Mouse (Mus musculus): ENCODE measurements around the gene Nf1. TPM values are rescaled to one million over a fixed set of nuclear protein-coding genes. Genes with fewer than 3 reads are reported as not detected.

The Nf1 gene
- polyA plus RNA-seq, 1 experiment from 2014 or later = 7.2 TPM

DNA sequence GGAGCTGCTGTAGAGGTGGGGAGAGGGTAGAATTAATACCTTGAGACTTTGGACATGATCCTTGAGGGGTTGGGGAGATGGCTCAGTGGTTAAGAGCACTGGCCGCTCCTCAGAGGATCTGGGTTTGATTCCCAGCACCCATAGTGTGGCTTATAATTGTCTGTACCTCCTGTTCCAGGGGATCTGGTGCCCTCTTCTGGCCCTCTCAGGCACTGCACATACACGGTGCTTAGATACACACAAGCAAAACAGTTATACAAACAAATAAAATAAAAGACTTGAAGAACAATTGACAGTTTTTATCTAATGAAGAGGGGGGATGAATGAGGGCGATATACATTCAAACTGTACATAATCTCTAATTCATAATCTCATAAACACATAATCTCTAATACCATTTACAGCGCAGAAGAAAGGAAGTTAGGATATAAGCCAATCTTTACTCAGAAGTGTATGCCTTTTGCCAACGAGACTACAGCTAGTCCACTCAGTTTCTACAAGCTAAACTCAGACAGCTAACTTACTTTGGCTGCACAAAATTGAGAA lies 2.7 kb upstream of the Nf1 start:
- ATAC-seq (no peak), DNase-seq (ENCODE audit: low spot score) (no peak)
- H3K4me2 ChIP-seq (replicated peaks; ENCODE audit: low read depth, low read length) = no peak overlapping the region
- H3K4me3 ChIP-seq (ENCODE audit: low read depth, low read length) = no peak overlapping the region
- TF ChIP-seq EP300 (IDR thresholded peaks at IDR 0.05) (no peak), CTCF (IDR thresholded peaks at IDR 0.05) (peak; percentile 57)
- 0 out of 2 replicates have a peak, but pooled peaks cover 3% of the 10 kb centered on the region for H3K4me1 ChIP-seq (ENCODE audit: insufficient read depth, low read depth, low read length)
- H3K36me3 ChIP-seq (ENCODE audit: insufficient read depth, low read length) = no peaks in the 10 kb centered on the region
- 89% methylated on average over 5 of the region's 5 CpGs for WGBS
- H3K9me3 ChIP-seq (ENCODE audit: low read length) = no peaks in the 10 kb centered on the region
- H3K27ac ChIP-seq (ENCODE audit: low read length) = no peak overlapping the region
- H3K27me3 ChIP-seq (replicated peaks; ENCODE audit: insufficient read depth, low read length) = no peaks in the 10 kb centered on the region
- H3K9ac ChIP-seq (replicated peaks; ENCODE audit: low read depth) = no peak overlapping the region

DNA sequence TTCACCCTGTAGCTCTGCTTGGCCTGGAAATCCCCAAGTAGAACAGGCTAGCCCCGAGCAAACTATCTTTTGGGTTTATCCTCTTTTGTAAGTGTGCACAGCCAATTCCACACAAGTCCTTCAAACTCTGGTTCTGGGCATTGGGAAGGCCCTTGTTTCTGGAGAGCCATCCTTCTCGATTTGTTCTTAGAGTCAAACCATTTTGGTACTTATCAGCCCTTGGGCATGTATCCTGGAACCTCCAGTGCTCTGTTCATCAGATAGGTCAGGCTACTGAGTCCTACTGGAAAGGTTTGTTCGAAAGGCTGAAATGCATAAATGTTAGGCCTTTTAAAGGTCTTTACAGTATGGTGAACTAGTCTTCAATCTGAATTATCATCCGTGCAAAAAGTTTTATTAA lies 872 bp upstream of the Nf1 start:
- WGBS = 46% methylated on average over 4 of the region's 4 CpGs
- 0 out of 2 replicates have a peak, but pooled peaks cover 3% of the 10 kb centered on the region for H3K4me1 ChIP-seq (ENCODE audit: insufficient read depth, low read depth, low read length)
- peak overlapping the region; percentile 98 for H3K4me3 ChIP-seq (ENCODE audit: low read depth, low read length)
- peak overlapping the region; percentile 90 for H3K27ac ChIP-seq (ENCODE audit: low read length)
- no peak for TF ChIP-seq EP300 (IDR thresholded peaks at IDR 0.05)
- TF ChIP-seq CTCF (IDR thresholded peaks at IDR 0.05) = no peak
- peak overlapping the region; percentile 91; the same call in 1 of the 2 replicates for H3K9ac ChIP-seq (replicated peaks; ENCODE audit: low read depth)
- no peaks in the 10 kb centered on the region for H3K9me3 ChIP-seq (ENCODE audit: low read length)
- no peaks in the 10 kb centered on the region for H3K27me3 ChIP-seq (replicated peaks; ENCODE audit: insufficient read depth, low read length)
- no peaks in the 10 kb centered on the region for H3K36me3 ChIP-seq (ENCODE audit: insufficient read depth, low read length)
- DNase-seq (ENCODE audit: low spot score) = peak; percentile 16
- peak overlapping the region; percentile 78 for H3K4me2 ChIP-seq (replicated peaks; ENCODE audit: low read depth, low read length)
- ATAC-seq = no peak

DNA sequence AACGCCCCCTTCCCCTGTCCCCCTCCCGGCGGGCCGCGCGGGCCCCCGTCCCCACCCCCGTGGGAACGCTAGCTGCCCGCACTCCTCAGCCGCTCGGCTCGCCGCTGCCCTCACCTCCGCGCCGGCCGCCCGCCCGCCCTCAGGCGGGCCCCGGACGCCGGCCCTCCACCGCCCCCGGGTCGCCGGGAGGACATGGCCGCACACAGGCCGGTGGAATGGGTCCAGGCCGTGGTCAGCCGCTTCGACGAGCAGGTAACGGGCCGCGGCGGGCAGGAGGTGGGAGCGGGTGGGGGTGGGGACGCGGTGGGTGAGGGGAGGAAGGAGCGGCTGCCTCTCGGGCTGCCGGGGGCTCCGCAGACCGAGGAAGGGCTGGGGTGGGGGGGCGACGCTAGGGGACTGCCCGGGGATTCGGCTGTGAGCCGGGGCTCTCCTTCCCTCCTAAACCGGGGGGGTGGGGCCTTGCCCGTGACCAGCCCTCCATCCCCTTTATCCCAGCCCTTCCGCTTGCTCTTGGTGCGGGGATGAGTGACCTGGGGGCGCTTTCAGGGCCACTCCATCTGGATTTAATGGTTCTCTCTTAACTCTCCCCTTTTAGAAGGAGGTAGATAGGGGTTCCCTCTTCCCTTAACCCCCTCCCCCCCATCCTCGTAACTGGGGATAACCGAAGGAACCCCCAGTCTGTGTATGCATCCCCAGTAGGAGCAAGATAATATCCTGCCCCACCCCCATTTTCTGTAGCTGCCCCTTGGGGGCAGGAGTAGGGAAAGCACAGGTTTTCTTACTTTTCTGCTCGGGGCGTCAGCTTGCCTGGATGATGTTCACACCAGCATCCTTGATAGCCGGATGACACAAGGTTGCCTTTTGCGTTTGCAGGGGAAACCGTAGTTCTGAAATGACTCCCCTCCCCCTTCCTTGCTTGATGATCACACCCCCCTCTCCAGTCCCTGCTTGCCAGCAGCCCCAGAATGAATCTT lies 602 bp downstream of the Nf1 start:
- peak overlapping the region; percentile 90 for H3K27ac ChIP-seq (ENCODE audit: low read length)
- peak overlapping the region; percentile 91 for H3K9ac ChIP-seq (replicated peaks; ENCODE audit: low read depth)
- H3K4me1 ChIP-seq (ENCODE audit: insufficient read depth, low read depth, low read length) = 0 out of 2 replicates have a peak, but pooled peaks cover 3% of the 10 kb centered on the region
- peak overlapping the region; percentile 98 for H3K4me3 ChIP-seq (ENCODE audit: low read depth, low read length)
- H3K4me2 ChIP-seq (replicated peaks; ENCODE audit: low read depth, low read length) = peak overlapping the region; percentile 78
- no peaks in the 10 kb centered on the region for H3K9me3 ChIP-seq (ENCODE audit: low read length)
- H3K36me3 ChIP-seq (ENCODE audit: insufficient read depth, low read length) = no peaks in the 10 kb centered on the region
- ATAC-seq (peak; percentile 70), DNase-seq (ENCODE audit: low spot score) (peak; percentile 60)
- no peaks in the 10 kb centered on the region for H3K27me3 ChIP-seq (replicated peaks; ENCODE audit: insufficient read depth, low read length)
- 1% methylated on average over 12 of the region's 63 CpGs for WGBS
- TF ChIP-seq CTCF (IDR thresholded peaks at IDR 0.05) (no peak), EP300 (IDR thresholded peaks at IDR 0.05) (no peak)

DNA sequence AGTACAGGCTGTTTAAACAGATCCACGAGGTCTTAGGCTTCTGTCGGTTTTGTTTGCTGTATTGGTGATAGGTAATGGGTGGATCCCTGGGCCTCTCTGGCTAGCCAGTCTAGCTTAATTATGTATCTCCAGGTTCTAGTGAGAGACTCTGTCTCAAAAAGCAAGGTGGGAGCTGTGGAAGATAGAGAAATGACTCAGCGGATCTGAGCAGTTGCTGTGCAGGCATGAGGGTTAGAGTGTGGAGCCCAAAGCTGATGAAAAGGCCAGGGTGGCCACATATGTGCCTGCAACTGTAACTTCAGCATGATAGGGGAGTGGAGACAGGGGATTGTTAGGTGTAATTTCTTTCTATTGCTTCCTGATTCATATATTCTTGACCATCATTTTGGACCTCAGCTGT lies 17.5 kb downstream of the Nf1 start:
- ATAC-seq (no peak), DNase-seq (ENCODE audit: low spot score) (no peak)
- Histone ChIP-seq H3K4me3 (ENCODE audit: low read depth, low read length) (no peak overlapping the region), H3K27ac (ENCODE audit: low read length) (no peak overlapping the region), H3K9ac (replicated peaks; ENCODE audit: low read depth) (no peak overlapping the region), H3K4me1 (ENCODE audit: insufficient read depth, low read depth, low read length) (no peaks in the 10 kb centered on the region), H3K27me3 (replicated peaks; ENCODE audit: insufficient read depth, low read length) (no peaks in the 10 kb centered on the region), H3K36me3 (ENCODE audit: insufficient read depth, low read length) (no peaks in the 10 kb centered on the region), H3K4me2 (replicated peaks; ENCODE audit: low read depth, low read length) (no peak overlapping the region), H3K9me3 (ENCODE audit: low read length) (no peaks in the 10 kb centered on the region)
- WGBS = 72% methylated on average over 3 of the region's 3 CpGs
- no peak for TF ChIP-seq EP300 (IDR thresholded peaks at IDR 0.05)
- TF ChIP-seq CTCF (IDR thresholded peaks at IDR 0.05) = no peak

DNA sequence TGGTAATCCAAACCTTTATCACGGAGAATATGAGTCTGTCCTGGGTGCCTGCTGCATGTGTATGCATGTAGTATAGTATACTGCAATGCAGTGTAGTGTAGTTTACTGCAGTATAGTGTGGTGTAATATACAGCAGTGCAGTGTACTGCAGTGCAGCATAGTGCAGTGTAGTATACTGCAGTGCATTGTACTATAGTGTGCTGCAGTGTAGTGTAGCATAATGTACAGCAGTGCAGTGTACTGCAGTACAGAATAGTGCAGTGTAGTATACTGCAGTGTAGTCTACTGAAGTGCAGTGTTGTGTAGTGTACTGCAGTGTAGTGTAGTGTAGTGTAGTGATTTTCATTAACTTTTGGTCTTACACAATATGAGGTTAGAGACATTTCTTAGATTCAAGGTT lies 17.9 kb downstream of the Nf1 start:
- 89% methylated on average over 1 of the region's 1 CpGs for WGBS
- Histone ChIP-seq H3K27me3 (replicated peaks; ENCODE audit: insufficient read depth, low read length) (no peaks in the 10 kb centered on the region), H3K4me2 (replicated peaks; ENCODE audit: low read depth, low read length) (no peak overlapping the region), H3K27ac (ENCODE audit: low read length) (no peak overlapping the region), H3K4me3 (ENCODE audit: low read depth, low read length) (no peak overlapping the region), H3K36me3 (ENCODE audit: insufficient read depth, low read length) (no peaks in the 10 kb centered on the region), H3K9ac (replicated peaks; ENCODE audit: low read depth) (no peak overlapping the region), H3K4me1 (ENCODE audit: insufficient read depth, low read depth, low read length) (no peaks in the 10 kb centered on the region), H3K9me3 (ENCODE audit: low read length) (no peaks in the 10 kb centered on the region)
- no peak for DNase-seq (ENCODE audit: low spot score)
- no peak for ATAC-seq
- TF ChIP-seq EP300 (IDR thresholded peaks at IDR 0.05) = no peak
- no peak for TF ChIP-seq CTCF (IDR thresholded peaks at IDR 0.05)

DNA sequence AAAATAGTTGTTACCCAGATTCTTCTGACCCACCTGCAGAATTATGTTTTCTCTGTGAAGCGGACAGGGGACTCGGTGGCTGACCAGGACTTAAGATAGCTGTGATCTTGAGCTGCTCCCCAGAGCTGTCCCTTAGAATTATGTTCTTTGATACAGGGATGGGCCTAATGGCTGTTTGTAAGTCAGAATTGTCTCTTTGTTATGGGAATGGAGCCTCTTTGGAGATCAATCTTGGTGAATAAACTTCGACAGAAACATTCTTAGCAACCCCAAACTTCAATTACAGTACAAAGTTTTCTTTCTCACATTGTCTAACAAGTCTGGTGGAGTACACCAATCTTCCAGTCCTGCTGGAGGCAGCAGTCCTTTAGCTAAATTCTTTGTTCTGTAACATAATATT lies 25.5 kb downstream of the Nf1 start:
- WGBS = 83% methylated on average over 3 of the region's 3 CpGs
- no peak overlapping the region for H3K27ac ChIP-seq (ENCODE audit: low read length)
- ATAC-seq (no peak), DNase-seq (ENCODE audit: low spot score) (no peak)
- no peaks in the 10 kb centered on the region for H3K9me3 ChIP-seq (ENCODE audit: low read length)
- H3K4me1 ChIP-seq (ENCODE audit: insufficient read depth, low read depth, low read length) = peaks cover 5% of the 10 kb centered on the region; the same call in 1 of the 2 replicates
- H3K27me3 ChIP-seq (replicated peaks; ENCODE audit: insufficient read depth, low read length) = no peaks in the 10 kb centered on the region
- no peaks in the 10 kb centered on the region for H3K36me3 ChIP-seq (ENCODE audit: insufficient read depth, low read length)
- H3K4me2 ChIP-seq (replicated peaks; ENCODE audit: low read depth, low read length) = no peak overlapping the region
- H3K9ac ChIP-seq (replicated peaks; ENCODE audit: low read depth) = no peak overlapping the region
- no peak overlapping the region for H3K4me3 ChIP-seq (ENCODE audit: low read depth, low read length)
- no peak for TF ChIP-seq CTCF (IDR thresholded peaks at IDR 0.05)
